Mouse (Mus musculus): ENCODE measurements around the gene Zfp345. TPM values are rescaled to one million over a fixed set of nuclear protein-coding genes. Genes with fewer than 3 reads are reported as not detected.
"Not testable (repeated sequence)": the region's sequence is repeated elsewhere in the genome, so short reads cannot be mapped to it uniquely, and the experiment has no call there.

The Zfp345 gene
- polyA plus RNA-seq (2016; fragmentation: Nextera tagmentation; extraction: Ambion mirVana), result not detected in 2 replicates

- not testable (repeated sequence) for H3K9ac ChIP-seq; H3K27ac ChIP-seq; H3K4me2 ChIP-seq; H3K4me1 ChIP-seq; H3K9me3 ChIP-seq; H3K36me3 ChIP-seq (replicated peaks); H3K4me3 ChIP-seq (replicated peaks); ATAC-seq (ENCODE audit: low FRiP score); H3K27me3 ChIP-seq
- 75% methylated on average over 8 of the region's 8 CpGs for WGBS
These were observed at the start of gene Zfp345 for GRCm38 (mm10) chr2:150484939-150485778. Zfp345 (minus strand) TSS chr2:150485091.

- H3K4me2 ChIP-seq, result peak overlapping the region; percentile 74
- H3K27ac ChIP-seq, result no peak overlapping the region
- peaks cover 5% of the 10 kb centered on the region; the same call in 1 of the 2 replicates for H3K4me1 ChIP-seq
- peaks cover 25% of the 10 kb centered on the region for H3K27me3 ChIP-seq
- ATAC-seq (ENCODE audit: low FRiP score), result peak; percentile 44; the same call in 1 of the 2 replicates
- peak overlapping the region; percentile 41 for H3K4me3 ChIP-seq (replicated peaks)
- H3K9me3 ChIP-seq, result no peaks in the 10 kb centered on the region
- no peaks in the 10 kb centered on the region for H3K36me3 ChIP-seq (replicated peaks)
- WGBS, result 2% methylated on average over 42 of the region's 42 CpGs
- peak overlapping the region; percentile 47; the same call in 1 of the 2 replicates for H3K9ac ChIP-seq
These were observed 40.9 kb upstream of the Zfp345 start for GRCm38 (mm10) chr2:150525703-150526207.

DNA sequence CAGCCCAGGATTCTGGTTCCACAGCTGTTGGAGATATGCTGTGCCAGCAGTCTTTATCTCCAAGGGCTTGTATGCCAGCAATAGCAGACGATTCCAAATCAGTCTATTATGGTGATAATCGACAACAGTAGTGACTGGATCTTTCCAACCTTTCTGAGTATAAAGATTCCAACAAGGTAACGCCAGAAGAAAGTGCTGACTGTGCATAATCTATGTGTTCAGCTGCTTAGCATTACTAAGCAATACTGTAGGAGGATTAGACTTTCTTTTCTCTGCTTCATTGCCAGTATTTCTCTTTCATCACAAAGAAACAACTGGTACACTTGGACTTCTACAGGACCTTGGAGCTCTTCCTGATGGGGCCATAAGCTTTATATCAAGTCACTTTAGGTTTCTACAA is 27.9 kb upstream of the Zfp345 start:
- Histone ChIP-seq H3K27ac (no peak overlapping the region), H3K4me2 (no peak overlapping the region), H3K36me3 (replicated peaks) (no peaks in the 10 kb centered on the region), H3K4me3 (replicated peaks) (no peak overlapping the region), H3K9ac (no peak overlapping the region), H3K9me3 (no peaks in the 10 kb centered on the region), H3K27me3 (no peaks in the 10 kb centered on the region), H3K4me1 (no peaks in the 10 kb centered on the region)
- WGBS, result 85% methylated on average over 3 of the region's 3 CpGs
- no peak for ATAC-seq (ENCODE audit: low FRiP score)

- not testable (repeated sequence) for H3K36me3 ChIP-seq (replicated peaks); H3K27me3 ChIP-seq; H3K9me3 ChIP-seq; H3K4me1 ChIP-seq; H3K9ac ChIP-seq; H3K27ac ChIP-seq
- 0 out of 2 replicates have a peak, but pooled peaks have one; percentile 49 for ATAC-seq (ENCODE audit: low FRiP score)
- H3K4me2 ChIP-seq, result peak overlapping the region; percentile 43
- 49% methylated on average over 60 of the region's 60 CpGs for WGBS
- peak overlapping the region; percentile 20; the same call in 1 of the 2 replicates for H3K4me3 ChIP-seq (replicated peaks)
These were observed 15.5 kb upstream of the Zfp345 start for GRCm38 (mm10) chr2:150500124-150500973.

DNA sequence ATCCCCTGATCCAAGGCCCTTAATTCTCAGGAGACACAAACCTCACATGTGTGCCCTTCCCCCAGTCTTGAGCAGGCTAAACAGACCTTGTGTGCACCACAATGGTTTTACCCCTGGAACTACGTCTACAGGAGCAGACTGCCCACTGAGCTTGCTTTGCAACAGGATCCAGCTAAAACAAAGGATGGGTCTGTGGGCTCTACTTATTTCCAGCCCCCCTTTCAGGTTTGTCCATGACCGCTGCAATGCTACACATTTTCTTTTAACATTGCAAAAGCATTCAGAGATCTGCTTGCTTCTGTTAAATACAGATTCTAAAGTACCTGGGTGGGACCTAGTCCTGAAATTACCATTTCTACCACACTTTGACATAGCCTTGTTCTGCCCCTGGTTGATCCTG is 8.1 kb upstream of the Zfp345 start:
- H3K27me3 ChIP-seq, result no peaks in the 10 kb centered on the region
- H3K4me1 ChIP-seq, result no peaks in the 10 kb centered on the region
- no peaks in the 10 kb centered on the region for H3K9me3 ChIP-seq
- no peak overlapping the region for H3K4me2 ChIP-seq
- 61% methylated on average over 2 of the region's 2 CpGs for WGBS
- H3K4me3 ChIP-seq (replicated peaks), result no peak overlapping the region
- H3K27ac ChIP-seq, result no peak overlapping the region
- H3K36me3 ChIP-seq (replicated peaks), result no peaks in the 10 kb centered on the region
- H3K9ac ChIP-seq, result no peak overlapping the region
- ATAC-seq (ENCODE audit: low FRiP score), result no peak

- H3K27ac ChIP-seq; H3K4me1 ChIP-seq; H3K27me3 ChIP-seq; H3K9me3 ChIP-seq; H3K36me3 ChIP-seq (replicated peaks): not testable (repeated sequence)
- Histone ChIP-seq H3K4me3 (replicated peaks) (peak within 1 kb of the TSS; percentile 49), H3K9ac (peak within 1 kb of the TSS; percentile 54), H3K4me2 (peak within 1 kb of the TSS; percentile 59)
- WGBS, result 0% methylated on average over 18 of the region's 18 CpGs
- peak; percentile 100 for ATAC-seq (ENCODE audit: low FRiP score)
These were observed 33.5 kb downstream of the Zfp345 start, which contains the start of gene Zfp442 for GRCm38 (mm10) chr2:150451180-150451919. Zfp442 (minus strand) TSS chr2:150451486.

- H3K27ac ChIP-seq; ATAC-seq (ENCODE audit: low FRiP score); H3K9ac ChIP-seq; H3K4me3 ChIP-seq (replicated peaks); H3K36me3 ChIP-seq (replicated peaks); H3K4me1 ChIP-seq; H3K4me2 ChIP-seq; H3K27me3 ChIP-seq: not testable (repeated sequence)
- WGBS, result 95% methylated on average over 1 of the region's 1 CpGs
- H3K9me3 ChIP-seq, result peaks cover 12% of the 10 kb centered on the region; the same call in 1 of the 2 replicates
These were observed 45.8 kb downstream of the Zfp345 start for GRCm38 (mm10) chr2:150439084-150439483.

Other genes with a start within 250 kb of the Zfp345 start
- gene Gm21994, start 229.5 kb downstream of the Zfp345 start, polyA plus RNA-seq (2016; fragmentation: Nextera tagmentation; extraction: Ambion mirVana), result 3.3 and 3.4 TPM in 2 replicates
- not detected in 2 replicates for gene Gm14124, start 227.6 kb downstream of the Zfp345 start, polyA plus RNA-seq (2016; fragmentation: Nextera tagmentation; extraction: Ambion mirVana)
- 3.3 TPM in 1 of 2 replicates, not detected in the other for gene Gm10130, start 161.4 kb downstream of the Zfp345 start, polyA plus RNA-seq (2016; fragmentation: Nextera tagmentation; extraction: Ambion mirVana)
- 12.2 and 13.1 TPM in 2 replicates for gene 3300002I08Rik, start 122.3 kb downstream of the Zfp345 start, polyA plus RNA-seq (2016; fragmentation: Nextera tagmentation; extraction: Ambion mirVana)
- 8.3 and 8.7 TPM in 2 replicates for gene Zfp442, start 33.6 kb downstream of the Zfp345 start, polyA plus RNA-seq (2016; fragmentation: Nextera tagmentation; extraction: Ambion mirVana)
- 0.19 and 0.35 TPM in 2 replicates for gene Cst7, start 85.3 kb upstream of the Zfp345 start, polyA plus RNA-seq (2016; fragmentation: Nextera tagmentation; extraction: Ambion mirVana)
- 35.7 and 36.4 TPM in 2 replicates for gene Apmap, start 123.5 kb upstream of the Zfp345 start, polyA plus RNA-seq (2016; fragmentation: Nextera tagmentation; extraction: Ambion mirVana)
- gene Acss1, start 183.4 kb upstream of the Zfp345 start, polyA plus RNA-seq (2016; fragmentation: Nextera tagmentation; extraction: Ambion mirVana), result 43.4 and 54.8 TPM in 2 replicates
- gene Vsx1, start 204.3 kb upstream of the Zfp345 start, polyA plus RNA-seq (2016; fragmentation: Nextera tagmentation; extraction: Ambion mirVana), result 0.06 and 0.11 TPM in 2 replicates